Mouse (Mus musculus) C2C12 (cell line): ENCODE measurements around the gene Gm20683. TPM values are rescaled to one million over a fixed set of nuclear protein-coding genes. Genes with fewer than 3 reads are reported as not detected.
"Not testable (repeated sequence)": the region's sequence is repeated elsewhere in the genome, so short reads cannot be mapped to it uniquely, and the experiment has no call there.

ENCODE experiments used
- H3K27me3 ChIP-seq: one replicate; pipeline ENCODE4 v1.6.1; 2011; ENCODE audit not compliant: control insufficient read depth, insufficient read depth, insufficient read length
- H3K36me3 ChIP-seq: one replicate; pipeline ENCODE4 v1.6.1; 2011; ENCODE audit not compliant: control insufficient read depth, insufficient read depth
- H3K4me3 ChIP-seq: one replicate; pipeline ENCODE4 v1.5.1; 2011; ENCODE audit warnings: mild to moderate bottlenecking, control low read depth; ENCODE audit not compliant: poor library complexity, insufficient read depth, severe bottlenecking
- H3K79me2 ChIP-seq: one replicate; pipeline ENCODE4 v1.6.1; 2011; ENCODE audit not compliant: control insufficient read depth, insufficient read depth
- H3K79me3 ChIP-seq: one replicate; pipeline ENCODE4 v1.6.1; 2011; ENCODE audit warnings: low read depth, control low read depth
- H3ac ChIP-seq: one replicate; pipeline ENCODE3; 2011; ENCODE audit warnings: low read depth; ENCODE audit not compliant: control insufficient read depth, insufficient read length
- CEBPB ChIP-seq: IDR thresholded peaks from one replicate; pipeline ENCODE4 v1.6.1; 2011; ENCODE audit warnings: low read depth, mild to moderate bottlenecking, control low read depth, moderate library complexity
- CTCF ChIP-seq: IDR thresholded peaks from one replicate; pipeline ENCODE4 v1.5.1; 2011; ENCODE audit not compliant: control insufficient read depth, insufficient read depth, insufficient read length
- FOSL1 ChIP-seq: IDR thresholded peaks from one replicate; pipeline ENCODE4 v1.8.0; 2011; ENCODE audit warnings: mild to moderate bottlenecking, low read length; ENCODE audit not compliant: poor library complexity, insufficient read depth, severe bottlenecking
- MAX ChIP-seq: IDR thresholded peaks from one replicate; pipeline ENCODE4 v1.6.1; 2011; ENCODE audit warnings: mild to moderate bottlenecking, control low read depth
- MYOD1 ChIP-seq: IDR thresholded peaks from one replicate; pipeline ENCODE4 v1.6.1; 2011; ENCODE audit warnings: low read depth; ENCODE audit not compliant: control insufficient read depth, insufficient read length
- MYOG ChIP-seq: IDR thresholded peaks from one replicate; pipeline ENCODE4 v1.6.1; 2011; ENCODE audit not compliant: control insufficient read depth, insufficient read length; ENCODE audit errors: extremely low read depth
- USF1 ChIP-seq: IDR thresholded peaks from one replicate; pipeline ENCODE4 v1.6.1; 2011; ENCODE audit warnings: low read depth, mild to moderate bottlenecking, control low read depth, moderate library complexity
- polyA plus RNA-seq: library from polyadenylated mRNA; unstranded; fragments of >200 nt; fragmentation: generic; extraction: Trizol; gene quantifications from one replicate; pipeline ENCODE4 v1.2.1, GENCODE M21; 2012; ENCODE audit warnings: missing spikeins

The Gm20683 gene
- polyA plus RNA-seq, 1 experiment, result 0.89 TPM

DNA sequence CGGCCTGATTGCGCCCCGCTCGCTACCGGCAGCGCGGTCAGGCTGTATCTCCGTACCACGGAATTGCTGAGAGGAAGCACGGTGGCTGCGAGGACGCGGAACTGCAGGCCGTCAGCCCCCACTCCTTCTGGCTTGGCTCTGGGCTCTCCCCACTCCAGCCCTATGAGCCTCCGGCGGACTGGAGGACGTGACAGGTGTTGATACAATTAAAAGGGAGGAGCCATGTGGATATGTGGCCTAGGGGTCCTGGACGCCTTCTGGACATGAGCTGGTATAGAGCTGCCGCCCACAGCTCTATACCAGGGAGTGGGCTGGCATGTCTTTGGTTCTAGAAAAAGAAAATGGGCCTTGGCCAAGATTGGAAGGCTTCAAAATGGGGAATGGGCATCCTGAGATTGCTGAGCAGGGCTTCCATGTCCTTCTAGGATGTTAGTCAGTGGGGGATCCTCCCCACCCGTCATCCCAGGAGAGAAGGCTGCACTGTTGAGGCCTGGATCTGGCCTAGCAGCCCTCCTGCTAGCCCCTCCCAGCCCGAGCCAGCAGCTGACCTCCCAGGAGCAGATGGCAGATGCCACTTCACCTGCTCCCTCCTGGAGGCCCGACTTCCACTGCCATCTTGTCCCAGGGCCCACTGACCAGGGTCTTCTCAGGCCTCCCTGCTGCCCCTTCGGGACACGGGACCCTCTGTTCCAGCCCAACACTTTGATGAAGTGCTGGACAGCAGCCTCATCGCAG is 31.8 kb downstream of the Gm20683 start:
- no peak for TF ChIP-seq MYOD1
- no peaks in the 10 kb centered on the region for H3K27me3 ChIP-seq

DNA sequence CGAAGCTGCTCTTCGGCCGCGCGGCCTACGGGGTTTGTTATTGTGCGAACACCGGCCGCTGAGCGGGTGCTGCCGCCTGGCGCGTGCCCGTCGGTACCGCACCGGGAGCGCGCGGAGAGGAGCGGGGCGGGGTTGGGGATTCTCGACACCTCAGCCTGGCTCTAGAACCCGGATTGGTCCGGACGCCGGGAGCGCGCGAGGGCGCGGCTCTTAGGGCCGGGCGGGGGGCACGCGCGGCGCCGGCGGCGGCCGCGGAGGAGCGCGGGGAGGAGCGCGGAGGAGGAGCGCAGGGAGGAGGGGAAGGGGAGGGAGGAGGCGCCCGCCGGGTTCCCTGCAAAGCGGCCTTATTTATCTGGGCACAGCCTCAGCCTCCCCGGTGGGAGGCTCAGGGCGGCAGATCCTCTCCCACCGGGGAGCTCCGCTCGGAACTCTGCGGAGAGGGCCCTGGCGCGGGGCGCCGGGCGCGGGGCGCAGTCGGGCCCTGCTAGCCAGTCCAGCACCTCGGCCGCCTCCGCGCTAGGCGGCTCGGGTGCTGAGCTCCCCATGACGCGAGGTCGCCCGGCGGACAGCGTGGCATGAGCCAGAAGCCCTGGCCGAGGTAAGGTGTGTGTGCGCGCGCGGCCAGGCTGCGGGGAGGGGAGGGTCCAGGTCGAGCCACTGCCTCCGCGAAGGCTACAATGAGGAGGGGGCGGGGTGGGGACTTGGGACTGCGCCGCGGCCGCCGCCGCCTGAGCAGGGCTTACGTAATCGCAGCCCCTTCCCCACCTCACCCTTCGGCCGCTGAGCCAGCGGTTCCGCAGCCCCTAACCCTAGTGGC is 32.6 kb downstream of the Gm20683 start, which contains the start of gene Fbxl16:
Gene Fbxl16 (plus strand): TSS at position 297 of the 817 bp plus-strand sequence.
- no peak for TF ChIP-seq MYOG
- no peak for TF ChIP-seq CEBPB
- TF ChIP-seq CTCF, result no peak
- H3K36me3 ChIP-seq, result no peaks in the 10 kb centered on the region
- peak within 1 kb of the TSS; percentile 43 for H3K4me3 ChIP-seq
- no peaks in the 10 kb centered on the region for H3K27me3 ChIP-seq
- H3K79me2 ChIP-seq, result no peaks in the 10 kb centered on the region
- no peaks in the 10 kb centered on the region for H3K79me3 ChIP-seq
- H3ac ChIP-seq, result peak within 1 kb of the TSS; percentile 76

More for the DNA sequence above, 31.8 kb downstream of the Gm20683 start:
- H3ac ChIP-seq, result peak overlapping the region; percentile 76
- H3K4me3 ChIP-seq, result peak overlapping the region; percentile 43
- no peaks in the 10 kb centered on the region for H3K79me2 ChIP-seq
- no peaks in the 10 kb centered on the region for H3K79me3 ChIP-seq
- no peaks in the 10 kb centered on the region for H3K36me3 ChIP-seq

- Histone ChIP-seq H3K79me2 (no peaks in the 10 kb centered on the region), H3K4me3 (no peak overlapping the region), H3ac (no peak overlapping the region), H3K27me3 (no peaks in the 10 kb centered on the region), H3K36me3 (no peaks in the 10 kb centered on the region), H3K79me3 (no peaks in the 10 kb centered on the region)
- no peak for TF ChIP-seq CTCF
Observed at GRCm38 (mm10) chr17:25808028-25808427, 33.5 kb downstream of the Gm20683 start.

GRCm38 (mm10) chr17:25807452-25807851 is 34.1 kb downstream of the Gm20683 start:
- H3K36me3 ChIP-seq, H3K4me3 ChIP-seq, H3ac ChIP-seq, H3K79me2 ChIP-seq, H3K27me3 ChIP-seq, H3K79me3 ChIP-seq: not testable (repeated sequence)

DNA sequence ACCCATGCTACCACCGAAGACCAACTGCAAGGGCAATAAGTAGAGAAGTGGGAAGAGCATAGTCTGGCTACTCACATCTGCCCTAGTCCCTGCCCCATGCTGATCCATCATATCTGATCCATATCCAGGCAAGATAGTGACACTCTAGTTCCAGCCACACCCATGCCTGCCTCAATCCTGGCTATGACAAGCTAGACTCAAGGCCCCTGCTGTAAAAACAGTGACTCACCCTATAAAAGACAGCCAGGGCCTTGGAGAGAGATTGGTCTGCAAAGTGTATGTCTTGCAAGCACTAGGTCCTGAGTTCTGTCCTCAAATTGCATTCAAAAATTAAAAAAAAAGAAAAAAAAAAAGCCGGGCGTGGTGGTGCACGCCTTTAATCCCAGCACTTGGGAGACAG is 35.1 kb downstream of the Gm20683 start:
- Histone ChIP-seq H3K36me3 (no peaks in the 10 kb centered on the region), H3ac (no peak overlapping the region), H3K27me3 (no peaks in the 10 kb centered on the region), H3K79me3 (no peaks in the 10 kb centered on the region), H3K79me2 (no peaks in the 10 kb centered on the region), H3K4me3 (no peak overlapping the region)
- TF ChIP-seq MYOD1 (peak; percentile 42), USF1 (no peak), MYOG (no peak)

GRCm38 (mm10) chr17:25802825-25803517 is 38.6 kb downstream of the Gm20683 start:
- no peak overlapping the region for H3ac ChIP-seq
- no peaks in the 10 kb centered on the region for H3K27me3 ChIP-seq
- no peaks in the 10 kb centered on the region for H3K79me2 ChIP-seq
- H3K4me3 ChIP-seq, result no peak overlapping the region
- H3K36me3 ChIP-seq, result no peaks in the 10 kb centered on the region
- no peak for TF ChIP-seq MAX
- no peak for TF ChIP-seq CEBPB
- TF ChIP-seq MYOG, result no peak
- TF ChIP-seq FOSL1, result peak; percentile 22
- TF ChIP-seq MYOD1, result peak; percentile 44
- TF ChIP-seq USF1, result peak; percentile 10
- TF ChIP-seq CTCF, result no peak
- H3K79me3 ChIP-seq, result no peaks in the 10 kb centered on the region
